Mouse (Mus musculus): ENCODE data around the gene Mcl1. TPM values are rescaled to one million over a fixed set of nuclear protein-coding genes. Genes with fewer than 3 reads are reported as not detected.
"Not testable (repeated sequence)": the region's sequence is repeated elsewhere in the genome, so short reads cannot be mapped to it uniquely, and the experiment has no call there.

Gene Mcl1
- polyA plus RNA-seq (2012; fragmentation: generic; extraction: Trizol): 46.4 TPM
- long read RNA-seq, experiment 1, partial matches to known transcripts: 1 of 7 reads
- long read RNA-seq, experiment 1, other reads (novel, unspliced or antisense): 5 of 7 reads
- long read RNA-seq, experiment 2, transcript Mcl1-201 (3 exons, 3,418 nt): major isoform, 23 of 37 reads
- long read RNA-seq, experiment 2, partial matches to known transcripts: 14 of 37 reads
- long read RNA-seq, experiment 2, other reads (novel, unspliced or antisense): 0 of 37 reads

DNA sequence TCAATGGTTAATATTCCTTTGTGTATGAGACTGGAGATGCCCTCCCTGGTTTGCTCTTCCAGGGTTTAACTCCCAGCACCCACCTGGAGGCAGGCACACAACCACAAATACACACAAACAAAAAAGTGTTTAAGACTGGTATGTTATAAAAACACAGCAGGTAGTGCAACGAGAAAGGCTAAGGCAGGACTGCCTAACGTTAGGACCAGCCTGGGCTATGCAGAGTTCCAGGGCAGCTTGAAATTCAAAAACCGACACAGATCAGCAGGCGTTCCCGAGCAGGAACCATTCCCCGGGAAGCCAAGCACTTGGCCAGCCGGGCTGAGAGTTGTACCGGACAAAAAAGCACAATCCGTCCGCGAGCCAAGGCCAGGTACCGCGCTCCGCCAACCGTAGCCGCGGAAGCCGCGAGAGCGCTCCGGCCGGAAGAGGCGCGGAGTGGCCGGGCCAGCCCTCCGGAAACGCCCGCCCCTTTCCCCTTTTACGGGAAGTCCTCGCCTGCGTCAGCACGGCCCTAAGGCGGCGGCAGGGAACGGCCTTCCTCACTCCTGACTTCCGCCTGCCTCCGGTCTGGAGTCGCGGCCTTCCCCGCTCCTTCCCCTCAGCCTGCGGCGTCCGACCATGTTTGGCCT lies at the start of gene Mcl1:
Mcl1 (plus strand) TSS at position 553 of the 632 bp plus-strand sequence.
- H3K36me3 ChIP-seq (ENCODE audit: control insufficient read depth, insufficient read depth): peaks cover 38% of the 10 kb centered on the region
- no peaks in the 10 kb centered on the region for H3K27me3 ChIP-seq (ENCODE audit: control insufficient read depth, insufficient read depth, insufficient read length)
- peak within 1 kb of the TSS; percentile 83 for H3K4me3 ChIP-seq (ENCODE audit: insufficient read depth, poor library complexity, severe bottlenecking)
- peaks cover 63% of the 10 kb centered on the region for H3K79me2 ChIP-seq (ENCODE audit: control insufficient read depth, insufficient read depth)
- peak within 1 kb of the TSS; percentile 81 for H3ac ChIP-seq (ENCODE audit: control insufficient read depth, insufficient read length, low read depth)
- TF ChIP-seq CTCF (IDR thresholded peaks at IDR 0.05; ENCODE audit: control insufficient read depth, insufficient read depth, insufficient read length) (no peak), MYOD1 (IDR thresholded peaks at IDR 0.05; ENCODE audit: control insufficient read depth, insufficient read length, low read depth) (no peak), MAX (IDR thresholded peaks at IDR 0.05) (peak; percentile 68), USF1 (IDR thresholded peaks at IDR 0.05; ENCODE audit: low read depth) (no peak), MYOG (IDR thresholded peaks at IDR 0.05; ENCODE audit: control insufficient read depth, extremely low read depth, insufficient read length) (no peak)
- H3K79me3 ChIP-seq (ENCODE audit: low read depth): peaks cover 44% of the 10 kb centered on the region

DNA sequence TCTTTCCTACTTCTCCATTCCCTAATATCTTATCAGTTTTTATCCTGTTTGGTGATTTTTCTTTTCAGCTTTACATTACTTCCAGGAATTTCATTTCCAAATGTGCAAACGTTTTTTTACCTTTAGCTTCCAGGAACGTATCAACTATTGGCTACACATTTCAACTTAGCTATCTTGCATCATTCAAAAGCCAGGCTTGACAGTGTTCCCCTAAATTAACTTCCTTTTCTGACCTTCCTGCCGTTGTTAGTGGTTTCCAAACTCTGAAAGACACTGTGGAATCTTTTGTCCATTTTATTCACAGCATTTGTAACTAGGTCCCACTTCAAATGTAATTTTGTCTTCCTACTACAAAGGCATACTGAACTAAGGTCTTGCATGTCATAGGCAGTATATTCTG lies 49.4 kb upstream of the Mcl1 start:
- Histone ChIP-seq H3K4me3 (ENCODE audit: insufficient read depth, poor library complexity, severe bottlenecking) (no peak overlapping the region), H3K79me2 (ENCODE audit: control insufficient read depth, insufficient read depth) (no peaks in the 10 kb centered on the region), H3ac (ENCODE audit: control insufficient read depth, insufficient read length, low read depth) (no peak overlapping the region), H3K79me3 (ENCODE audit: low read depth) (no peaks in the 10 kb centered on the region), H3K36me3 (ENCODE audit: control insufficient read depth, insufficient read depth) (peaks cover 5% of the 10 kb centered on the region), H3K27me3 (ENCODE audit: control insufficient read depth, insufficient read depth, insufficient read length) (no peaks in the 10 kb centered on the region)
- TF ChIP-seq CEBPB (IDR thresholded peaks at IDR 0.05; ENCODE audit: low read depth) (no peak), MAX (IDR thresholded peaks at IDR 0.05) (no peak), MYOD1 (IDR thresholded peaks at IDR 0.05; ENCODE audit: control insufficient read depth, insufficient read length, low read depth) (no peak), MYOG (IDR thresholded peaks at IDR 0.05; ENCODE audit: control insufficient read depth, extremely low read depth, insufficient read length) (no peak), USF1 (IDR thresholded peaks at IDR 0.05; ENCODE audit: low read depth) (no peak), CTCF (IDR thresholded peaks at IDR 0.05; ENCODE audit: control insufficient read depth, insufficient read depth, insufficient read length) (no peak), FOSL1 (IDR thresholded peaks at IDR 0.05; ENCODE audit: insufficient read depth, low read length, poor library complexity, severe bottlenecking) (no peak)

DNA sequence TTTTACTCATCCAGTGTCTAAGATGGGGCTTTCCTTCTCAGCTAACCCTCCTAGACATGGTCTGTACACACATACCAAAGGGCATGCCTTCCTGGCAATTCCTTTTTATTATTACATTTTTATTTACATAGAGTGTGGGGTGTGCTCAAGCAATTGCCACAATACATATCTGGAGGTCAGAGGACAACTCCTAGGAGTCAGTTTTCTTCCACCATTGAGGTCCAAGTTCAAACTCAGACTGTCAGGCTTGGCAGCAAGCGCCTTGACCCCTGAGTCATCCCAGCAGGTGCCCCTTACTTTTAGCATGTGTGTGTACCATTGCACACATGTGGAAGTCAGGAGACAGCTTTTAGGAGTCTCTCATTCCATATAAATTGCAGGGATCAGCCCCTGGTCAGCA lies 44.6 kb upstream of the Mcl1 start:
- Histone ChIP-seq H3K36me3 (ENCODE audit: control insufficient read depth, insufficient read depth) (peaks cover 15% of the 10 kb centered on the region), H3K79me2 (ENCODE audit: control insufficient read depth, insufficient read depth) (no peaks in the 10 kb centered on the region), H3K4me3 (ENCODE audit: insufficient read depth, poor library complexity, severe bottlenecking) (no peak overlapping the region), H3ac (ENCODE audit: control insufficient read depth, insufficient read length, low read depth) (no peak overlapping the region), H3K79me3 (ENCODE audit: low read depth) (no peaks in the 10 kb centered on the region), H3K27me3 (ENCODE audit: control insufficient read depth, insufficient read depth, insufficient read length) (no peaks in the 10 kb centered on the region)
- TF ChIP-seq USF1 (IDR thresholded peaks at IDR 0.05; ENCODE audit: low read depth): no peak
- TF ChIP-seq MYOD1 (IDR thresholded peaks at IDR 0.05; ENCODE audit: control insufficient read depth, insufficient read length, low read depth): no peak
- no peak for TF ChIP-seq MYOG (IDR thresholded peaks at IDR 0.05; ENCODE audit: control insufficient read depth, extremely low read depth, insufficient read length)
- TF ChIP-seq CTCF (IDR thresholded peaks at IDR 0.05; ENCODE audit: control insufficient read depth, insufficient read depth, insufficient read length): no peak
- TF ChIP-seq CEBPB (IDR thresholded peaks at IDR 0.05; ENCODE audit: low read depth): no peak
- TF ChIP-seq FOSL1 (IDR thresholded peaks at IDR 0.05; ENCODE audit: insufficient read depth, low read length, poor library complexity, severe bottlenecking): no peak
- no peak for TF ChIP-seq MAX (IDR thresholded peaks at IDR 0.05)

DNA sequence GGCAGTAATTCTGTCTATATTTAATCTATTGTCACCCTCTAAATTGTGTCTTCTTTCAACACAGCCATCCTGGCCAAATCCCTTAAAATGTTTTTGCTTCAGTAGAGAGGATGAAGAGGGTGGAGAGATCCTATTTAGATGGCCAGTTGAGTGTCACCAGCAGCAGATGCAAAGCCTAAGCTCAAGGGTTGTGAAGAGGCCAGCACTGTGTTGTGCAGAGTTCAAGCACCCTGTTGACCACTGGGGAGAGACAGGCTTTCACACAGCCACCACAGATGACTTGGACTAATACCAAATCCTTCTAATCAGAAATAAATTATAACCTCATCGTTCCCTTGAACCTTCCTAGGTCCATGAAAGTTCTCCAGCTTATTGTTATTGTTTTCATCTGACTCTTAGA lies 40.1 kb upstream of the Mcl1 start:
- H3K36me3 ChIP-seq (ENCODE audit: control insufficient read depth, insufficient read depth): peaks cover 10% of the 10 kb centered on the region
- no peak for TF ChIP-seq USF1 (IDR thresholded peaks at IDR 0.05; ENCODE audit: low read depth)
- H3K4me3 ChIP-seq (ENCODE audit: insufficient read depth, poor library complexity, severe bottlenecking): no peak overlapping the region
- no peak overlapping the region for H3ac ChIP-seq (ENCODE audit: control insufficient read depth, insufficient read length, low read depth)
- H3K79me3 ChIP-seq (ENCODE audit: low read depth): no peaks in the 10 kb centered on the region
- H3K27me3 ChIP-seq (ENCODE audit: control insufficient read depth, insufficient read depth, insufficient read length): no peaks in the 10 kb centered on the region
- no peaks in the 10 kb centered on the region for H3K79me2 ChIP-seq (ENCODE audit: control insufficient read depth, insufficient read depth)

DNA sequence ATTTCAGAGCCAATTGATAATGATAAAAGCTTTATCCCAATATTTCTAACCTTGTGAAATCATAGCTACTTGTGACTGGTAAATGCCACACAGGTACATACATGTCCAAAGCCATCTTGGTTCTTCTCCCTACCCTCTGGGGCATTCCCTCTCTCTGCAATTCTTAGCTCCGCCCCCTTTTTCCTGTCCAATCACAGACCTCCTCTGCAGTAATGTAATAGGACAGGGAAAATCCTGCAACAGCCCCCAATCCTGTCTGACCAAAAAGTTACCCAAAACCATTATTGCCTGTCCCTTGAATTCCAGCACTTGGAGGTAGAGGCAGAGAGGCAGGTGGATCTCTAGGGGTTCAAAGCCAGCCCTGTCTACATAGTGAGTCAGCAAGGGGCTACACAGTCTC lies 37.3 kb upstream of the Mcl1 start:
- Histone ChIP-seq H3K36me3 (ENCODE audit: control insufficient read depth, insufficient read depth) (peaks cover 10% of the 10 kb centered on the region), H3K79me2 (ENCODE audit: control insufficient read depth, insufficient read depth) (peaks cover 11% of the 10 kb centered on the region), H3K4me3 (ENCODE audit: insufficient read depth, poor library complexity, severe bottlenecking) (no peak overlapping the region), H3K79me3 (ENCODE audit: low read depth) (peaks cover 9% of the 10 kb centered on the region), H3K27me3 (ENCODE audit: control insufficient read depth, insufficient read depth, insufficient read length) (no peaks in the 10 kb centered on the region), H3ac (ENCODE audit: control insufficient read depth, insufficient read length, low read depth) (no peak overlapping the region)
- no peak for TF ChIP-seq MYOD1 (IDR thresholded peaks at IDR 0.05; ENCODE audit: control insufficient read depth, insufficient read length, low read depth)
- TF ChIP-seq CEBPB (IDR thresholded peaks at IDR 0.05; ENCODE audit: low read depth): no peak
- TF ChIP-seq USF1 (IDR thresholded peaks at IDR 0.05; ENCODE audit: low read depth): no peak
- TF ChIP-seq CTCF (IDR thresholded peaks at IDR 0.05; ENCODE audit: control insufficient read depth, insufficient read depth, insufficient read length): no peak

DNA sequence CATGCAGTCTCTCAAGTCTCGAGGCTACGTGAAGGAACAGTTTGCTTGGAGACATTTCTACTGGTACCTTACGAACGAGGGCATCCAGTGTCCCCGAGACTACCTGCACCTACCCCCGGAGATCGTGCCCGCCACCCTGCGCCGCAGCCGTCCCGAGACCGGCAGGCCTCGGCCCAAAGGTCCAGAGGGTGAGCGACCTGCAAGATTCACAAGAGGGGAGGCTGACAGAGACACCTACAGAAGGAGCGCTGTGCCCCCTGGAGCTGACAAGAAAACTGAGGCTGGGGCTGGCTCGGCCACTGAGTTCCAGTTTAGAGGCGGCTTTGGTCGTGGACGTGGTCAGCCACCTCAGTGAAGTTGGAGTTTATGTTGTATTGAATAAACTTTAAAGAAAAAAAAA lies 36.2 kb upstream of the Mcl1 start:
- H3ac ChIP-seq (ENCODE audit: control insufficient read depth, insufficient read length, low read depth); H3K4me3 ChIP-seq (ENCODE audit: insufficient read depth, poor library complexity, severe bottlenecking); H3K27me3 ChIP-seq (ENCODE audit: control insufficient read depth, insufficient read depth, insufficient read length); H3K36me3 ChIP-seq (ENCODE audit: control insufficient read depth, insufficient read depth): not testable (repeated sequence)
- Histone ChIP-seq H3K79me3 (ENCODE audit: low read depth) (peaks cover 20% of the 10 kb centered on the region), H3K79me2 (ENCODE audit: control insufficient read depth, insufficient read depth) (peaks cover 23% of the 10 kb centered on the region)

Measured in C2C12 (cell line).